Mouse (Mus musculus): ENCODE results near the gene Cdk5rap2. TPM values are rescaled to one million over a fixed set of nuclear protein-coding genes. Genes with fewer than 3 reads are reported as not detected.

Gene Cdk5rap2
- total and polyA plus RNA-seq, 3 experiments: 2.0 to 6.1 (median 5.9) TPM

DNA sequence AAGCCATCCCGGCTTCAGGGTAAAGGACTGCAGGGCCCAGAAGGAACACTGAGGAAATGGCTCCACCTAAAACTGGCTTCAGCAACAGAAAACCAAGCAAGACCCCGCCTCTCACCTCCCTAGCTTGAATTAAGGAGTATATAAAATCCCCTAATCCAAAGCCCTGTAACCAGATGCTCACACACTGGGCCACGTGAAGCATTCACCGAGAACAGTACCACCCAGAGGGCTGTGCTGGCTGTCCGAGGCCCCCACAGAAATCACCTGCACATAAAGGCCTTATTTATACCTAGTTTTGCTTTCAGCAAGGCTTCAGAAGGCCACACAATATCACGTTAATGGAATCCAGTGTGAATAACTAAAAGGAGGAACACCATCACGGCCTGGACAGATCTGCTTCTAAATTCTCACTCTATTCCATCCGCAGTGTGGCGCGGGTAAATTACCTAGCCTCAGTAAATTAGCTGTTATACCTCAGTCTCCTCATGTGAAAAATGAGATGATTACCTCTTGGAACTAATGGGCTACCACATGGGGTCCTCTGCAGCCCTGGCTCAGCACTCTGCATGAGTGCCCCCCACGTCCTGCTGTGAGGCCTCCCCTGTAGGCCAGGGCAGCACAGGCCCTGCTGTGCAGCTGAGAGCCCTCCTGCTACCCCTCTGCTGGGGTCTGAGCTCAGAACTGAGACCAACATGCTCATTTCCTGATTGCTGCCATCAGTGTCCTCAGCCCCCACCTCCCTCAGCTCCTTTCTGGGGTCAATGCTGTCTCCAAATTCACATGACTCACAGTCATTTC is 45.0 kb downstream of the Cdk5rap2 start:
- WGBS: 95% methylated on average over 11 of the region's 11 CpGs
- Histone ChIP-seq H3K9ac (ENCODE audit: low read depth, low read length) (no peak overlapping the region), H3K27me3 (ENCODE audit: control insufficient read depth, insufficient read depth, low read length) (no peaks in the 10 kb centered on the region), H3K4me1 (ENCODE audit: control insufficient read depth, insufficient read depth, low read length) (no peaks in the 10 kb centered on the region), H3K27ac (no peak overlapping the region), H3K4me3 (no peak overlapping the region), H3K79me2 (replicated peaks; ENCODE audit: control insufficient read depth, insufficient read depth, low read length) (no peaks in the 10 kb centered on the region), H3K36me3 (ENCODE audit: control insufficient read depth, insufficient read depth, low read length) (no peaks in the 10 kb centered on the region)
- intact Hi-C loops (cut with DNase I): no loop called here
- no peak for TF ChIP-seq EP300 (IDR thresholded peaks at IDR 0.05; ENCODE audit: insufficient read depth, low read depth, low read length)
- no peak for TF ChIP-seq POLR2A (IDR thresholded peaks at IDR 0.05; ENCODE audit: insufficient read depth, low read depth, low read length)
- no peak for TF ChIP-seq CTCF (IDR thresholded peaks at IDR 0.05)
- DNase-seq: no peak

DNA sequence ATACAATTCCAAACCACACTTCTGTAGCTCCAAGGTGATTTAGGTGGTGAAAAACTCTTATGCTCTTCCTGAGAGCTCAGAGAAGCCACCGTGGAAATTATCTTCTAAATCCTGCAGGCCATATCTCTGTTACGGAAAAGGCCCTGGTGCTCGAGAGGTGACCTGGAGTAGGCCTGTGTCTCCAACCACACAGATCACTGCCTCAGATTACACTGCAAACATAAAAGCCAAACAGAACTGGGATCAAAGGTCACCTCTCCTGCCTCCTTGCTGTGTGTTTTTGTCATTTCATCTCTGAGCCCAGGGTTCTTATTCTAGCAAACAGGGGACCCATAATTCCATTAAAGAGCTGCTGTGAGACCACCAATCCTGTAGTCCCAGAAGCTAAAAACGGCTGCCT is 48.9 kb downstream of the Cdk5rap2 start:
- no peaks in the 10 kb centered on the region for H3K79me2 ChIP-seq (replicated peaks; ENCODE audit: control insufficient read depth, insufficient read depth, low read length)
- no peaks in the 10 kb centered on the region for H3K4me1 ChIP-seq (ENCODE audit: control insufficient read depth, insufficient read depth, low read length)
- no peak for DNase-seq
- no peak overlapping the region for H3K27ac ChIP-seq
- no peak overlapping the region for H3K4me3 ChIP-seq
- no peak for TF ChIP-seq CTCF (IDR thresholded peaks at IDR 0.05)
- TF ChIP-seq EP300 (IDR thresholded peaks at IDR 0.05; ENCODE audit: insufficient read depth, low read depth, low read length): no peak
- no peak for TF ChIP-seq POLR2A (IDR thresholded peaks at IDR 0.05; ENCODE audit: insufficient read depth, low read depth, low read length)
- no peaks in the 10 kb centered on the region for H3K27me3 ChIP-seq (ENCODE audit: control insufficient read depth, insufficient read depth, low read length)
- no peak overlapping the region for H3K9ac ChIP-seq (ENCODE audit: low read depth, low read length)
- WGBS: 66% methylated on average over 4 of the region's 4 CpGs
- intact Hi-C loops (cut with DNase I): no loop called here
- no peaks in the 10 kb centered on the region for H3K36me3 ChIP-seq (ENCODE audit: control insufficient read depth, insufficient read depth, low read length)

DNA sequence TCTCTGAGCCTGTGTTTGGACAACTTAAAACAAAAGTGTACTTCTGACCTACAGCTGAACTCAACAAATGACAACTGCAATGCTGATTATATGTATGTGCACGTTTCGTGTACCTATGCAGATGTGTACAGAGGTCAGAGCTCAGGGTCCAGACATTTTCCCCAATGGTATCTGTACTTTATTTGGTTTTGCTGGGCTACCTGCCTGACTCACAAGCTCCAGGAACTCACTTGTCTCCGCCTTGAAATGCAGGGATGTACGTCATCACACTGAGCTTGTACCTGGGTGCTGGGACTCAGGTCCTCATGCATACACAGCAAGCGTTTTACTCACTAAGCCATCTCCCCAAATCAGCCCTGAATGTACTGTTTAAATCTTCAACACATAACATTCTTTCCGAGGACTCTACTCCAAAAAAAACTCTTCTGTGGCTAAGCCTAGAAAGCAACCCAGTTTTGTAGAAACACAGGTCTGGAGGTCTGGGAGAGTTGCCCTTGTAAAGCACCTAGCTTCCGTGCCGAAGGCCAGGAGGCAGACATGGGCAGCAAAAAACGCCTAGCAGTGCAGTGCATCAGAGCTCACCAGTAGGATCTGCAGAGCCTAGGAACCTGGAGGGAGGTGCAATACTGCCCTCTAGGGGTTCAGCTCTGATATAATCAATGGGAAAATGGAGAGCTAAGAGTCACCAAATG is 54.4 kb downstream of the Cdk5rap2 start:
- 71% methylated on average over 9 of the region's 9 CpGs for WGBS
- Histone ChIP-seq H3K27me3 (ENCODE audit: control insufficient read depth, insufficient read depth, low read length) (no peaks in the 10 kb centered on the region), H3K79me2 (replicated peaks; ENCODE audit: control insufficient read depth, insufficient read depth, low read length) (no peaks in the 10 kb centered on the region), H3K4me3 (no peak overlapping the region), H3K9ac (ENCODE audit: low read depth, low read length) (no peak overlapping the region), H3K4me1 (ENCODE audit: control insufficient read depth, insufficient read depth, low read length) (no peaks in the 10 kb centered on the region), H3K27ac (no peak overlapping the region), H3K36me3 (ENCODE audit: control insufficient read depth, insufficient read depth, low read length) (no peaks in the 10 kb centered on the region)
- peak; percentile 86 for TF ChIP-seq CTCF (IDR thresholded peaks at IDR 0.05)
- TF ChIP-seq EP300 (IDR thresholded peaks at IDR 0.05; ENCODE audit: insufficient read depth, low read depth, low read length): no peak
- intact Hi-C loops (cut with DNase I): loop anchor here (5.0 kb wide), 1 partner anchor 89 kb away; no protein-coding TSS in a partner anchor
- DNase-seq: peak; percentile 23 to 30

DNA sequence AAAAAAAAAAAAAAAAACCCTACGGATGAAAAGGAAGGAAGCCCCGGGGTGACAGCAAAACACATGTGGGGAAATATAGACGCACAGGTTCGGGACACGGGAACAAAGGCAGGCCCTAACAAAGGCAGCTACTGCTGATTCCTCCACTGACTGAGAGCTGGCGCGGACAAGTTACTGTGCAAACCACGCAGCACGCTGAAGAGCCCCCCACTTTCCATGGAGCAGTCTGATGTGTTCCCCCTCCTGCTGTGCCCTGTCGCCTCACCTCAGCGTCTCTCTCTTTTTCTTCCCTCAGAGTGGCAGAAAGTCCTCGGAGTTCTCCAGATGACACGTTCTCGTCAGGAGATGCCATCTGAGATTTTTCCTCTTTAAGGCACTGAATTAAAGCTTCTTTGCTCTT is 55.8 kb downstream of the Cdk5rap2 start:
- 76% methylated on average over 14 of the region's 14 CpGs for WGBS
- Histone ChIP-seq H3K27ac (no peak overlapping the region), H3K4me1 (ENCODE audit: control insufficient read depth, insufficient read depth, low read length) (no peaks in the 10 kb centered on the region), H3K36me3 (ENCODE audit: control insufficient read depth, insufficient read depth, low read length) (no peaks in the 10 kb centered on the region), H3K27me3 (ENCODE audit: control insufficient read depth, insufficient read depth, low read length) (no peaks in the 10 kb centered on the region), H3K9ac (ENCODE audit: low read depth, low read length) (no peak overlapping the region), H3K79me2 (replicated peaks; ENCODE audit: control insufficient read depth, insufficient read depth, low read length) (no peaks in the 10 kb centered on the region), H3K4me3 (no peak overlapping the region)
- intact Hi-C loops (cut with DNase I): no loop called here
- DNase-seq: no peak
- TF ChIP-seq CTCF (IDR thresholded peaks at IDR 0.05): no peak
- no peak for TF ChIP-seq EP300 (IDR thresholded peaks at IDR 0.05; ENCODE audit: insufficient read depth, low read depth, low read length)
- no peak for TF ChIP-seq POLR2A (IDR thresholded peaks at IDR 0.05; ENCODE audit: insufficient read depth, low read depth, low read length)

DNA sequence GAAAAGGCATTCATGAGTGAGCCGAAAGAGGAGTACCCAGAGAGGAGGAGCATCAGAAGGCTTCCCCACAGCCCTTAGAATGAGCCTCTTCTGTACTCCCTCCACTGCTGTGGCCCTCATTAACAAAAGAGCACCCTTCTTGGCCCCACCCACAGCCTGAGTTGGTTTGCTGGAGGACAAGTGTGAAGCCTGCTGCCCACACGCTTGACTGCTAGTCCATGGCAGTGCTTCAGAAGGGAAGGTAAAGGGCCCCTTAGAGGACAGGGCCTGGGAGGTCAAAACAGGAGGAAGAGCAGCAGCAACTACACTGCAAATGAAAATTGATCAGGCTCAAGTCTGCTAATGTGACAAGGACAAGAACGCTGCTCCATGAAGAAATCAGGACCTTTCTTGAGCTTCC is 56.6 kb downstream of the Cdk5rap2 start:
- no peak for TF ChIP-seq POLR2A (IDR thresholded peaks at IDR 0.05; ENCODE audit: insufficient read depth, low read depth, low read length)
- no peak for TF ChIP-seq EP300 (IDR thresholded peaks at IDR 0.05; ENCODE audit: insufficient read depth, low read depth, low read length)
- no peak for TF ChIP-seq CTCF (IDR thresholded peaks at IDR 0.05)
- H3K4me3 ChIP-seq: no peak overlapping the region
- H3K9ac ChIP-seq (ENCODE audit: low read depth, low read length): no peak overlapping the region
- no peaks in the 10 kb centered on the region for H3K4me1 ChIP-seq (ENCODE audit: control insufficient read depth, insufficient read depth, low read length)
- no peaks in the 10 kb centered on the region for H3K27me3 ChIP-seq (ENCODE audit: control insufficient read depth, insufficient read depth, low read length)
- intact Hi-C loops (cut with DNase I): no loop called here
- H3K27ac ChIP-seq: no peak overlapping the region
- WGBS: 94% methylated on average over 3 of the region's 3 CpGs
- no peaks in the 10 kb centered on the region for H3K79me2 ChIP-seq (replicated peaks; ENCODE audit: control insufficient read depth, insufficient read depth, low read length)
- H3K36me3 ChIP-seq (ENCODE audit: control insufficient read depth, insufficient read depth, low read length): no peaks in the 10 kb centered on the region
- no peak for DNase-seq

Data from heart, adult 2 months (tissue).